Mouse (Mus musculus): ENCODE measurements around the gene Sh3bp1. TPM values are rescaled to one million over a fixed set of nuclear protein-coding genes. Genes with fewer than 3 reads are reported as not detected.

Sh3bp1 gene
- polyA plus RNA-seq, 1 experiment from 2014 or later: 10.3 TPM

DNA sequence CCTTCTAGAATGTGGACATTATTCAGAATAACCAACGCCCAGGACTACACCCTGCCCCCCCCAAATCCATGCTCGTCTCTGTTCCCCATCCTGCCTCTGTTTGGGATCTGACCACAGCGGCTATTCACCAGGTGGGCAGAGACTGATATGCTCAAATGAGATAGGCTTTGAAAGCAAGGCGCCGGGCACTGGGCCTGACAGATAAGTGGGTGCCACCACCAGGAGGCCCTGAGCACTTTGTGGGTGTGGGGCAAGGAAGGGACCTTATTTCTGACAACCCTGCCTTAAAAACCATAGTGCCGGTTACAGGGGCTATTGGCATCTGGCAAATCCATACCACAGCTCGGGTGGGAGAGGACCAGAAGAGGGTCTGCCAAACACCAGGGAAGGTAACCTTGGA is 23.1 kb downstream of the Sh3bp1 start:
- Histone ChIP-seq H3K36me3 (replicated peaks) (peaks cover 18% of the 10 kb centered on the region), H3K9ac (no peak overlapping the region), H3K27ac (no peak overlapping the region), H3K4me3 (replicated peaks) (no peak overlapping the region), H3K4me1 (peaks cover 23% of the 10 kb centered on the region), H3K4me2 (no peak overlapping the region), H3K9me3 (no peaks in the 10 kb centered on the region), H3K27me3 (peaks cover 17% of the 10 kb centered on the region)
- WGBS: 92% methylated on average over 7 of the region's 7 CpGs
- no peak for ATAC-seq (ENCODE audit: low FRiP score)

DNA sequence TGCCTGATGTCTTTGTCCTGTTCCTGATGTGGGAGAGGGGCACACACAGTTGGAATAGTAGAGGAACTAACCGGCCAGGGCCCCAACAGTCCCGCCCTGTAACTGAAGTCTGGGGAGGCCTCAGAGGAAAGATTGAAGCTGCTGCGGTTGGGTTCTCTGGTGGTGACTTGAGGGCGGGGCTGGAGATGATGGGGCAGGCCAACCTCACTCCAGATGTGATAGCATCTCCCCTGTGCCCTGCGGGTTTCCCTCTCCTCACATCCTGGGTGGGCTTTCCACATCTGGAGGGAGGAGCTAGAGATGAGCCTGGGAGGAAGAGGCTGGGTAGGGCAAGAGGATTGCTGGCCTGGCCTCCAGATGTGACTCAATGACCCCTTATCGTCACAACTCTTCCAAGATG is 24.0 kb downstream of the Sh3bp1 start:
- Histone ChIP-seq H3K36me3 (replicated peaks) (peaks cover 12% of the 10 kb centered on the region), H3K9me3 (no peaks in the 10 kb centered on the region), H3K27ac (no peak overlapping the region), H3K27me3 (peaks cover 17% of the 10 kb centered on the region), H3K4me2 (no peak overlapping the region), H3K9ac (no peak overlapping the region), H3K4me1 (peaks cover 31% of the 10 kb centered on the region), H3K4me3 (replicated peaks) (no peak overlapping the region)
- WGBS: 72% methylated on average over 6 of the region's 6 CpGs
- ATAC-seq (ENCODE audit: low FRiP score): no peak

DNA sequence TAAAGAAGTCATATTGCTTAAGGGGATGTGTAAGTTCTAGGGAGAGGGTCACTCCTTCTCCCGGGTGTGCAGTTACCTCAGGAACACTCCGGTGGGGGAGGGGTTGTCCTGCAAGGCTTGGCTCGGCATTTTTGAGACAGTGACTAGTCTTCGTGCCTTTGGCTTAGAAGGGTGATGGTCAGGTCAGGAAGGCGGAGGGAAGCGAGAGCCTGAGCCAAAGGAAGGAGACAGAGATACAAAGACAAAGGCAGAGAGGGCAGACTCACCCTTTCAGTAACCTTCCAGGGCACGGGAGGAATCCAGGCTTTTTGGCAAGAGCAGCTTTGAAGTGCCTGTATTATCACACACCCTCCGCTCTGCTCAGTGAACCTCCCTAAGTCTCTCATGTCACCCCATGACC is 25.6 kb downstream of the Sh3bp1 start:
- H3K27me3 ChIP-seq: peaks cover 26% of the 10 kb centered on the region
- no peak overlapping the region for H3K4me2 ChIP-seq
- H3K27ac ChIP-seq: no peak overlapping the region
- no peak overlapping the region for H3K4me3 ChIP-seq (replicated peaks)
- H3K9me3 ChIP-seq: no peaks in the 10 kb centered on the region
- 37% methylated on average over 8 of the region's 8 CpGs for WGBS
- no peak for ATAC-seq (ENCODE audit: low FRiP score)
- peaks cover 32% of the 10 kb centered on the region for H3K4me1 ChIP-seq
- H3K36me3 ChIP-seq (replicated peaks): no peaks in the 10 kb centered on the region
- no peak overlapping the region for H3K9ac ChIP-seq

DNA sequence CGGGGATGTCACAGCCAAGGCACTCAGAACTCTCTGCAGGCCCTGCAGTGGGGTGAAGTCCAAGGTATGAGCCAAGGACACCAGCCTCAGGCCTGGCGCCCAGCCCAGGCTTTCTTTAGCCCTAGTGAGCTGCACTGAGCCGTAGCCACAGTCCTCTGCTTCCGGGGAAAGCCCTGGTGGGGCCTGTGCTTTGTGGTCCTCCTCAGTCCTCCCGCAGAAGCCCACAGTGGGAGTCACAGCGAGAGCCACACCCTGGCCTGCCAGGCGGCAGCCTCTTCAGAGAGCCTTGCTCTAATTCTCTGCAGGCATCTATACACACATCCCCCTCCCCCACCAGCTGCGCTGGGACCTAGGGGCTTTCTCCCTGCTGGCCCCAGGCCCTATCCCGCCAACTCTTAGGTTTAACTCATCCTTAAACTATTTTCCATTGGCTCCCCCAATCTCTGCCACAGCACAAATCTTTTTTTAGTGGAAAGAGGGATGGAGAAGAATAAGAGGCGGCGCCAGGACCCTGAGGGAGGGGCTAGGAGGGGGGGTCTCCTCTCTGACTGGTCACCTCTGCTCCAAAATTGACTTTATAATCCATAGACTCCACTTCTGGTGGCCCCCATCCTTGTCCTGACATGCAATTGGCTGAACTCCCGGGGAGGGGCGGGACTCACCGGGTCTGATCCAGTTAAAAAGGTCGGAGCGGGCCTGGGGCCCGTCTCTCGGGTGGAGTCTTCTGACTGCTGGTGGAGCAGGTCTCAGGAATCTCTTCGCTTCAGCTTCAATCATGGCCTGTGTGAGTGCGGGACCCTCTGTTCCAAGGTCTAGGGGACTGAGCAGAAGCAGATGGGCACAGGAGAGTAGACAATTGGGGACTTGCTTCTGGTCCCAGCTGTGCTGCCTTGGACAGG is 26.7 kb downstream of the Sh3bp1 start, which contains the start of gene Lgals1:
Gene Lgals1 (plus strand): TSS at position 705 of the 899 bp plus-strand sequence.
- Histone ChIP-seq H3K9me3 (no peaks in the 10 kb centered on the region), H3K36me3 (replicated peaks) (no peaks in the 10 kb centered on the region), H3K9ac (peak within 1 kb of the TSS; percentile 40), H3K4me1 (peaks cover 32% of the 10 kb centered on the region), H3K27ac (peak within 1 kb of the TSS; percentile 68), H3K4me3 (replicated peaks) (peak within 1 kb of the TSS; percentile 28), H3K27me3 (peaks cover 27% of the 10 kb centered on the region), H3K4me2 (peak within 1 kb of the TSS; percentile 63)
- 8% methylated on average over 20 of the region's 20 CpGs for WGBS
- ATAC-seq (ENCODE audit: low FRiP score): peak; percentile 52

DNA sequence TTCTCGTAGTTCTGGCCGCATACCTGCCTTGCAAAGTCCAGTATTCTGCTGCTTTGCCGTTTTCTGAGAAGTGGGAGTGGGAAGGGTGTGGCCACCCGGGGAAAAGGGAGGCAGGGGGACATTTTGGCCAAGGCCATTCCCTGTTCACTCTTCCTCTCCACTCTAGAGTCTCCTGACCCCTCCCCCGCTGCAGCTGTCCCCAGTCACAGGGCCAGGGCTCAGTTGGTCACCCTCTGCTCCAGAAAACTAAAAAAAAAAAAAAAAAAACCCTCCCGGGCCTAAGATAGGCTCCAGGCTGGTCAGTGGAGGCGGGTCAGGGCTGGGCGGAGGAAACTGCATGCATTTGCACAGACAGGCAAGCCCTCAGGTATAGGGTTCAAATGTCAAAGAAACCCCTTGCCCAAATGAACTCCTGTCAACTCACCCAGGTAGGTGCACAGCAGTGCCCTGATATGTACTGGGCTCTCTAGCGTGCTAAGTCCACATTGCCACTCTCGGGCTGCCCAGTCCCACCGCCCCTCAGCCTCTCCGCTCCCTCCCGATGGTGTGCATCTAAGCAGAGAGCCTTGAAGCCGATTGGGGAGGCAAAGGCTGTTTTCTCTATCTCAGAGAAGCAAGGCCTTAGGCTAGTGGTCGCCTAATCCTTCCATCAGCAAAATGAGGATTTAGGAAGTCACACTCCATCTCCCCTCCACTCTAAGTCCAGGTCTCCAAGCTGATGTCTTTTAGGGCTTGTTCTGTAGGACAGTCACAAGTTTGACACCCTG is 27.6 kb downstream of the Sh3bp1 start:
- H3K4me2 ChIP-seq: peak overlapping the region; percentile 63
- peak overlapping the region; percentile 68; the same call in 1 of the 2 replicates for H3K27ac ChIP-seq
- WGBS: 21% methylated on average over 15 of the region's 15 CpGs
- no peak for ATAC-seq (ENCODE audit: low FRiP score)
- peak overlapping the region; percentile 28 for H3K4me3 ChIP-seq (replicated peaks)
- H3K27me3 ChIP-seq: peaks cover 27% of the 10 kb centered on the region
- peak overlapping the region; percentile 30 for H3K9ac ChIP-seq
- no peaks in the 10 kb centered on the region for H3K9me3 ChIP-seq
- peaks cover 32% of the 10 kb centered on the region for H3K4me1 ChIP-seq
- no peaks in the 10 kb centered on the region for H3K36me3 ChIP-seq (replicated peaks)

DNA sequence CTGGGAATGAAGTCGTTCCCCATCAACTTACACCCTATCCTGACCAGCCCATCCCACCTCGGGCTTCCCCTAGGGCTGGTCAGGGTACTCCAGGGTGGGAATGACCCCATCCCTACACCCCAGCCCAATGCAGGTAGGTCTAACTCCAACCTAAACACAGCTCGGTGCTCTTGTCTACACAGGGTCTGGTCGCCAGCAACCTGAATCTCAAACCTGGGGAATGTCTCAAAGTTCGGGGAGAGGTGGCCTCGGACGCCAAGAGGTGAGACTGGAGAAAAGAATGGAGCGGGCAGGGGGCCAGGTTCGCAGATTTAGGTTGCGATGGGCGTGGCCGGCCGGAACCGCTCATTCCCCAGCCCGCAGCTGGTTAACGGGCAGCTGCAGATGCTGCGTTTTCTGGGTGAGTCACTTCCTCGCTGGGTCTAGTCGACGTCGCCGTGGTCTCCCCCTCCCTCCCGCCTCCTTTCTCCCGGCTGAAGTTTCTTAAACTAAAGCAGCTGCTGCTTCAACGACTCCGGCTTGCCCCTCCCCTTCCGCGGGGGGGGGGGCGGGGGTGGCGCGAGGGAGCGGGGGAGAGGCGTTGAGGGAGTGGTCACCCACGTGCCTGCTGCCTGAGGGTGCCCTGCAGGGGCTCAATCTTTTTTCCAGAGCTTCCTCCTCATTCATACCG is 28.4 kb downstream of the Sh3bp1 start:
- peak overlapping the region; percentile 63 for H3K4me2 ChIP-seq
- H3K4me3 ChIP-seq (replicated peaks): peak overlapping the region; percentile 28
- H3K4me1 ChIP-seq: peaks cover 32% of the 10 kb centered on the region
- peak overlapping the region; percentile 68 for H3K27ac ChIP-seq
- H3K9me3 ChIP-seq: no peaks in the 10 kb centered on the region
- ATAC-seq (ENCODE audit: low FRiP score): peak; percentile 62
- WGBS: 1% methylated on average over 29 of the region's 35 CpGs
- H3K36me3 ChIP-seq (replicated peaks): no peaks in the 10 kb centered on the region
- peaks cover 27% of the 10 kb centered on the region for H3K27me3 ChIP-seq
- H3K9ac ChIP-seq: peak overlapping the region; percentile 30

DNA sequence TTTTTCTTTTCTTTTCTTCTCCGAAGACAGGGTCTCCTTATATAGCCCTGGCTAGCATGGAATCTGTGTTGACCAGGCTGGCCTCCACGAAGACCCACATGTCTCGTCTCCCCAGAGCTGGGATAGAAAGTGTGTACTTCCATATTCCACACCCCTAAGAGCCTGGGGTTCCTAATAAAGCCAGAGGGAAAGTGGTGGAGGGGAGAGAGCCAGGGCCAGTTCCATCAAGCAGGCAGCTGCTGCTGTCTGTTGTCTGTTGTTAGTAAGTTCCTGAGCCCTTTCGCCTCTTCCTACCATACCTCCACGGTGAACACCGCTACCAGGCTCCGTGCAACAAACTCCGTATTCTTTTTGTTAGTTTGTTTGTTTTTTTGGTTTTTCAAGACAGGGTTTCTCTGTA is 29.0 kb downstream of the Sh3bp1 start:
- Histone ChIP-seq H3K9ac (0 out of 2 replicates have a peak overlapping the region, but pooled peaks have one; percentile 30), H3K4me2 (peak overlapping the region; percentile 63), H3K27me3 (peaks cover 27% of the 10 kb centered on the region), H3K9me3 (no peaks in the 10 kb centered on the region), H3K27ac (no peak overlapping the region; the same call in 1 of the 2 replicates), H3K36me3 (replicated peaks) (no peaks in the 10 kb centered on the region), H3K4me1 (peaks cover 32% of the 10 kb centered on the region), H3K4me3 (replicated peaks) (peak overlapping the region; percentile 28)
- ATAC-seq (ENCODE audit: low FRiP score): 0 out of 2 replicates have a peak, but pooled peaks have one; percentile 15
- WGBS: 51% methylated on average over 8 of the region's 8 CpGs

DNA sequence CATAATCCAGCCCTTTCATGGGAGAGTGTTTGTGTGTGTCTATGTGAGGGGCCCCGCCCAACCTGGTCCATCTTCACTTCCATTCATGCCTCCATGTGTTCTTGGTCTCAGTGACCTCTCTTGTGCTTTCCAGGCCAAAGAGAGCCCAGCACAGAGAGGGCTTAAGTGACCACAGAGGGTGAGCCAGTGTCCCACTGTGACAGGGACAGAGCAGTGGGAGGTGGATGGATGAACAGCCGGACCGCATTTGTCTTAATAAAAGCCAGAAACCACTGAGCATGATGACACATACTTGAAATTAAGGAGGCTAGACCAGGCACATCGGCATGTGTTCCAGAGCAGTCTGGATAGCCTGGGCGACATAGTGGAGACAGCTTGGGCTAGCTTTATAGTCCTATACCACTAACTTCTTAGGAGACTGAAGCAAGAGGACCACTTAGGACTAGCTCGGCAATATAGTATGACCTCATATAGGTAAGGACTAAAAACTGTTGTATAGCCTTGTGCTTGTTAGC is 30.7 kb downstream of the Sh3bp1 start:
- Histone ChIP-seq H3K4me3 (replicated peaks) (no peak overlapping the region), H3K36me3 (replicated peaks) (no peaks in the 10 kb centered on the region), H3K27me3 (peaks cover 24% of the 10 kb centered on the region), H3K9ac (no peak overlapping the region), H3K27ac (no peak overlapping the region), H3K4me1 (peaks cover 32% of the 10 kb centered on the region), H3K9me3 (no peaks in the 10 kb centered on the region), H3K4me2 (no peak overlapping the region)
- no peak for ATAC-seq (ENCODE audit: low FRiP score)
- WGBS: 96% methylated on average over 6 of the region's 6 CpGs

DNA sequence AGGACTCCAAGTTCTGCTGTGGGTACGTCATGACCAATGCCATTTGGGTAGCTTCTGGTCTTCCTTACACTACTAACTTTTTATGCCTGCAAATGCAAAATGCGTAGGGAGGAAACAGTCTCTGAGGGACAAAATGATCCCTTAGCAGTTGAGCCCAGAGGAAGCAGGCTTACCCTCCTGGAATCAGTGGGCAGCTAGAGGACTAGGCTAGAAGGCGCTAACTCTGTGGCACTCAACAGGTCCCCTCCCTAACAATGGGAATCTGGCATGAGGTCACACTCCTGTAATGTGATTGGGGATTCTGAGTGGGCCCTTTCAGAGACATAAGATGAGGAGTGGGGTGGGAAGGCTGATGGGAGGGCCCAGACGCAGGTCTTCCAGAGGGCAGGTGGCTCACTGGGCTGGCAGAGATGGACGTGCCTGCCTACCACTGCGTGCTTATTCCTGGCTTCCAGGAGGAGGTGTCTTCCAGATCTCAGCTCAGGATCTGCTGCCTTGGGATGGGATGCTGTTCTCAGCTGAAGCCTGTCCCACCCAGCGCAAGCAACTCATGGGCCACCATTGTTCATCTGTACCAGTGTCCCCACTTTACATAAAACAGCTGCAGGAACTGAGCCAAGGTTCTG is 31.3 kb downstream of the Sh3bp1 start:
- Histone ChIP-seq H3K27me3 (peaks cover 24% of the 10 kb centered on the region), H3K4me2 (no peak overlapping the region), H3K27ac (no peak overlapping the region), H3K4me3 (replicated peaks) (no peak overlapping the region), H3K9ac (no peak overlapping the region), H3K36me3 (replicated peaks) (no peaks in the 10 kb centered on the region), H3K4me1 (peaks cover 34% of the 10 kb centered on the region), H3K9me3 (no peaks in the 10 kb centered on the region)
- ATAC-seq (ENCODE audit: low FRiP score): no peak
- WGBS: 91% methylated on average over 7 of the region's 7 CpGs

DNA sequence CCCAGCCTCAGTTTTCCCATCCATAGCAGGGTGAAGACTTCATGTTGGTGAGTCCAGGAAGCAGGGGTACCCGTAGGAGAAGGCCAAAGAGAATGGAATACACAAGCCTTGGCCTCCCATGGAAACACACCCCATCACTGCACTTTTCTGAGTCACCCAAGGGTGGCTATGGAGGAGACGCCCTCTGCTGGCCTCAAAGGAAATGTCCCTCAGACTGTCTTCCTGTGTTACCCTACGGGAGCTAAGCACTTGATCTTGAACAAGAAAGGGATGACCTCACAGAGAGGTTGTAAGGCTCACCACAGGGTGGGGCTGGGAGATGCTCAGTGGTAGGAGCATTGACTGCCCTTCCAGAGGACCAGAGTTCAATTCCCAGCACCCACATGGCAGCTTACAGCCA is 32.0 kb downstream of the Sh3bp1 start:
- Histone ChIP-seq H3K4me3 (replicated peaks) (no peak overlapping the region), H3K27ac (no peak overlapping the region), H3K36me3 (replicated peaks) (0 out of 2 replicates have a peak, but pooled peaks cover 3% of the 10 kb centered on the region), H3K9me3 (no peaks in the 10 kb centered on the region), H3K4me1 (peaks cover 34% of the 10 kb centered on the region), H3K4me2 (no peak overlapping the region), H3K27me3 (peaks cover 21% of the 10 kb centered on the region), H3K9ac (no peak overlapping the region)
- no peak for ATAC-seq (ENCODE audit: low FRiP score)
- WGBS: 27% methylated on average over 3 of the region's 3 CpGs

DNA sequence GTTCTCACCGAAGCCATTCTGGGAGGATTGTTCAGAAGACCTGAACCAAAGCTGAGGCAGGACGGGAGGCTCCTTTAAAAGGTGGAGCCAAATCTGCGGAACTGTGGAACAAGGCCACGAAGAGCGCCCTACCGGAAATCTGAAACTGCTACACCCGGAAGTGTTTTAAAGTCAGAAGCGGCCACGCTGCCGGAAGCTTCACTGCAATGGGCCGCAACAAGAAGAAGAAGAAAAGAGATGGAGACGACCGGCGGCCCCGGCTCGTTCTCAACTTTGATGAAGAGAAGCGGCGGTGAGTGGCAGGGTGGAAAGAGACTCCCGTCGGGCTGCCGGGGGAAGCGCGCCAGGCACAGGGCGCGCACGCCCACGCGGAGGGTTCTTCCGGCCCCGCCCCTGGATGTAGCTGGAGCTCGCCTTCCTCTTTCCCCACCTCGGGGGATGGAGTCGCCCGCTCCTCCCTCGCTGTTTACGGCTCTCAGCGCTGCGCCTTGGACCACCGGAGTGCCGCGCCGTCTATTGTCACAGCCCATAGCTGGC is 35.3 kb downstream of the Sh3bp1 start, which contains the start of gene Nol12:
Gene Nol12 (plus strand): TSS at position 150 of the 537 bp plus-strand sequence.
- under 1% methylated on average over 41 of the region's 42 CpGs for WGBS
- Histone ChIP-seq H3K27me3 (0 out of 2 replicates have a peak, but pooled peaks cover 3% of the 10 kb centered on the region), H3K9me3 (no peaks in the 10 kb centered on the region), H3K4me1 (peaks cover 13% of the 10 kb centered on the region), H3K36me3 (replicated peaks) (peaks cover 35% of the 10 kb centered on the region), H3K4me2 (peak within 1 kb of the TSS; percentile 66), H3K4me3 (replicated peaks) (peak within 1 kb of the TSS; percentile 84), H3K27ac (peak within 1 kb of the TSS; percentile 87), H3K9ac (peak within 1 kb of the TSS; percentile 86)
- ATAC-seq (ENCODE audit: low FRiP score): peak; percentile 86
